Mouse (Mus musculus): ENCODE results near the gene Ybx1.

The Ybx1 gene

DNA sequence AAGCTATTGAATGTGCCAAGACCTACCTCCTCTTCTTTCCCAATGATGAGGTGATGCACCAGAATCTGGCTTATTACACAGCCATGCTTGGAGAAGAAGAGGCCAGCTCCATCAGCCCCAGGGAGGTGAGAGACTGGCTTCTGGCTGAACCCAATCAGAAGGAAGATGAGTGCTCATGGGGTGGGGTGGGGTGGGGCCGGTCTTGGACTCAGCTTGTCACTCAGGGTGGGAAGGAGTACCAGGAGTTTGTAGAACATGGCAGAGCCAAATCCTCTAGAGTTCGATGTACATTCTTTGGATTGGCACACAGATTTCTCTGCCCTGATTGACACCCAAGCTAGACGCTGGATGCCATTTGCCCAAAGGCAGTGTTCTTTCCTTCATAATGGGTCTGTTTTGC is 55.7 kb downstream of the Ybx1 start:
- no peak for DNase-seq (ENCODE audit: low read depth, low spot score)

DNA sequence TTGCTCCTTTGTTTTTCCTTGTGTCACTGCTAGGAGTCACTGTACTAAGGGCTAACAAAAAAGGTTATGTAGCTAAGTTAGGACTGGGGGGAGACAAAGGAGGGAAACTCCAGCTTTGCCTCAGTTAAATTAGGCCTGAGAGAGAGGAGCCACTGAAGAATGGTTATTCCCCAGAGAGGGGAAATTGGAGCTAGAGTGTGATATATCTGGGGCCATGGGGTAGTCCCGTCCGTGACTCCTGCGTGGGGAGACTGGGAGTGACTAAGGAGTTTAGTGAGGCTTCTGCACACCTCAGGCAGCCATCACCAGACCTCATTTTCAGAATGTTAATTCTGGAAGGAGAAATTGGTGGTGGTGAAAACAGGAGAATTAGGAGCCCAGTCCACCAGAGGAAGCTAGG is 60.1 kb downstream of the Ybx1 start:
- no peak for DNase-seq (ENCODE audit: low read depth, low spot score)

DNA sequence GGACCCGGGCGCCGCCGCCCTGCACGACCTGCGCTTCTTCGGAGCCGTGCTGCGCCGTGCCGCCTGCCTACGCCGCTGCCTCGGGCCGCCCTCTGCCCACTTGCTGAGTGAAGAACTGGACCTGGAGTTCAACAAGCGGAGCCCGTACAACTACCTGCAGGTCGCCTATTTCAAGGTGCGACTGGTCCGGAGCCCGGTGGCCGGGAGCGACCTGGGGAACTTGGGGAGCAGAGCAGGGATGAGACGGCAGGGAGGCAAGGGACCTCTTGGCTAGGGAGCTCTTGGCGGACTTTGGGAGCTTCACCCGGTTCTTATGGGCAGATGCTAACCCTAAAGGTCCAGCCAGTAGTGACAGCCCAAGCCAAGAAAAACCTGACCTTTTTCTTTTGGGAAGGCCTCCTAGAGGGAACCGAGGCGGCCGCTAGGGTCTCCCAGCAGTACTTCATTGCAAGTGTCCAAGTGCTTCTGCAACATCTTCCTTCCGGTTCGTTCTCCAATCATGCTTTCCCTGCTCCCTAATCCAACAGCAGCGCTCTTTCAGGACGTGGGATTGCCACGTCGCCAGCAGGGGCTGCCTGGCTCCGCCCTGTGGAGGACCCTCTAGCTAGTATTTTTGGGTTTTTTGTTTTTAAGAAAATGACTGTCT is 61.0 kb downstream of the Ybx1 start:
- DNase-seq (ENCODE audit: low read depth, low spot score), result no peak

DNA sequence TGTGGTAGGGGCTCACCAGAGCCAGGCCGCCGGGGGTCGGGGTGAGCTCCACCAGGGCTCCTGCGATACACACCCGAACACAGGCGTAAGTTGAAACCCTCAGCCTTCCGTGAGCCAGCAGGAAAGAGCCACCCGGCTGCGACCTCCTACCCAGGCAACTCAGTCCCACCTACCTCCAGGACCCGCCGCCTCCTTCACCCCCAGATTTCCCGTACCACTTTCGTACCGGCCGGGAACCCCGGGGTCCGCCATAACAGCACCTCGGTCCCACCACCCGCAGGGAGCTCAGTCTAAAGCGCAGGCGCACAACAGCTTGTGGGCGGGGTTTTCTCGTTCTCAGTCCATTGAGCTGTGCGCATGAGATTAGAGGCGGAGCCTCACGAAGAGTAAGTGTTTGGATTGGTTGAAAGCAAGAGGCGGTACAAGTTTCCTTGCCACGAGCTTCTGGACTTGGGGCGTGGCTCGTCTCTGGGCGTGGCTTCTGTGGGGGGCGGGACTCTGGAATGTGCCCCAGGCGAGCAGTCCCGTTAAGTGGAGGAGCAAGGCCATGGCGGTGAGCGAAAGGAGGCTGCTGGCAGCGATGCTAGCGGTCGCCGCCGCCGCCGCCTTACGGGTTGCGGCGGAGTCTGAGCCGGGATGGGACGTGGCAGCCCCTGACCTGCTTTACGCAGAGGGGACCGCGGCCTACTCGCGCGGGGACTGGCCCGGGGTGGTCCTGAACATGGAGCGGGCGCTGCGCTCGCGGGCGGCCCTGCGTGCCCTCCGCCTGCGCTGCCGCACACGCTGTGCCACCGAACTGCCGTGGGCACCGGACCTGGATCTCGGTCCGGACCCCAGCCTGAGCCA is 61.8 kb downstream of the Ybx1 start, which contains the start of the genes AU022252 and P3h1:
TSS of gene AU022252 (minus strand) at position 303 of the 846 bp plus-strand sequence.
TSS of gene P3h1 (plus strand) at position 506 of the 846 bp plus-strand sequence.
- peak; percentile 99 for DNase-seq (ENCODE audit: low read depth, low spot score)

All from retina, adult 2 months (tissue).